Mouse (Mus musculus) frontal cortex, postnatal 10 days (tissue): Measurements from ENCODE around the gene Gm49388.

Experiments
- DNase-seq, 2 experiments: peaks; one replicate each; pipeline ENCODE4 v3.0.0; 2022; ENCODE audit warnings: low spot score in 2 of 2, mixed read lengths in 1 of 2

Gene Gm49388

DNA sequence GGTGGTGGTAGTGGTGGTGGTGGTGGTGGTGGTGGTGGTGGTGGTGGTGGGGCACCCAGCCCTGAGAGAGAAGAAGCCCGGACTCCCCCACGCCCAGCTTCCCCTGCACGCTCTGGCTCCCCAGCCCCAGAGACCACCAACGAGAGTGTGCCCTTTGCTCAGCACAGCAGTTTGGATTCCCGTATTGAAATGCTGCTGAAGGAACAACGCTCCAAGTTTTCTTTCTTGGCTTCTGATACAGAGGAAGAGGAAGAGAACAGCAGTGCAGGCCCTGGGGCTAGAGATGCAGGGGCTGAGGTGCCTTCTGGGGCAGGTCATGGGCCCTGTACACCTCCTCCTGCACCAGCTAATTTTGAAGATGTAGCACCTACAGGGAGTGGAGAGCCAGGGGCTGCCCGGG, at the start of gene Gm49388:
Gene Gm49388, plus strand, starts transcription at position 301 of the 400 bp plus-strand sequence.
- no peak for DNase-seq

- DNase-seq, result peak in 1 of 2 experiments; percentile 74
These were observed 40.9 kb upstream of the Gm49388 start, which contains the start of gene Fbxl19 for GRCm38 (mm10) chr7:127744366-127745045. Fbxl19 (plus strand) TSS chr7:127744543.

- peak; percentile 92 to 95 for DNase-seq
These were observed 40.2 kb upstream of the Gm49388 start for GRCm38 (mm10) chr7:127745251-127745651.

GRCm38 (mm10) chr7:127745652-127746493, 39.5 kb upstream of the Gm49388 start:
- DNase-seq, result peak; percentile 96 to 98

- peak in 1 of 2 experiments; percentile 50 for DNase-seq
These were observed 38.6 kb upstream of the Gm49388 start for GRCm38 (mm10) chr7:127746494-127747491.

DNA sequence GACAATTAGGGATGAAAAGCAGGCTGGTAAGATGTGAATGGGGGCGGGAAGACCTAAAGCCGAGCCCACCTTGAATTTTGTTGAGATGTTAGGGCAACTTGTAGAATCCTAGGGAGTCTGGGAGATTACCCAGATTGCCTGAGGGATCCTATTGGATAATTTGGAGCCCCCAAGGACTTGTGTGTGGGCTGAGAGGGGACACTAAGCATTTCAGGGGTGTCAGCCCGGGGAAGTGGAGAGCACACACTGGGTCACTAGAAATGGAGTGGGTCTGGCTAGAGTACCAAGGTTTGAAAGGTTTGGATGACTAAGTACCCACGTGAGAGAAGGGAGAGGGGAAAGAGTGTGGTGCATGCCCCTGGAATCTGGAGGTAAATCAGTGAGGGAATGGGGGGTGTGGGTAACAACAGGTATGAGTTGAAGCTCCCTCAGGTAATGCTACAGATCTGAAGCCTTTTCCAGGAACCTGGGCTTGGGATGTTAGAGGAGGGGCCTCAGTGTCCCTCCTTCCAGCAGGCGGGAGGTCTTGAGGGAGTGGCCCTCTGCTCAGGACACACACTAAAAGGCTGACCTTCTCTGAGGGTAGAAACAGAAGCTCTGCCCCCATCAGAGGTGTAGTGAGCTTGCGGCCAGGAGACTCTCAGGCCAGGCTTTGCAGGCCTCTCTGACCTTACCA, 37.7 kb upstream of the Gm49388 start:
- no peak for DNase-seq

DNA sequence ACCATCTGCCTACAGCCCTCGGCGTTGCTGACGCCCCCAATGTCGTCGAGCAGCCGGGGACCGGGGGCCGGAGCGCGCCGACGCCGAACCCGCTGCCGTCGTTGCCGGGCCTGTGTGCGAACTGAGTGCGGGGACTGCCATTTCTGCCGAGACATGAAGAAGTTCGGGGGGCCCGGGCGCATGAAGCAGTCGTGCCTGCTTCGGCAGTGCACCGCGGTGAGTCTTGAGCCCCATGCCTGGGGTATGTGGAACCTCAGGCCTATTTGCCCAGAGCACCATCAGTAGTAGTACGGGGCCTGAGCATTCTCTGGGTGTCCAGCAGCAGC, 37.2 kb upstream of the Gm49388 start:
- DNase-seq, result no peak

- DNase-seq, result peak in 1 of 2 experiments; percentile 32
These were observed 35.0 kb upstream of the Gm49388 start for GRCm38 (mm10) chr7:127750131-127751127.

- DNase-seq, result no peak
These were observed 33.8 kb upstream of the Gm49388 start for GRCm38 (mm10) chr7:127751619-127752018.

GRCm38 (mm10) chr7:127752069-127752468, 33.3 kb upstream of the Gm49388 start:
- no peak for DNase-seq

- DNase-seq, result no peak
These were observed 32.2 kb upstream of the Gm49388 start for GRCm38 (mm10) chr7:127753158-127753557.

DNA sequence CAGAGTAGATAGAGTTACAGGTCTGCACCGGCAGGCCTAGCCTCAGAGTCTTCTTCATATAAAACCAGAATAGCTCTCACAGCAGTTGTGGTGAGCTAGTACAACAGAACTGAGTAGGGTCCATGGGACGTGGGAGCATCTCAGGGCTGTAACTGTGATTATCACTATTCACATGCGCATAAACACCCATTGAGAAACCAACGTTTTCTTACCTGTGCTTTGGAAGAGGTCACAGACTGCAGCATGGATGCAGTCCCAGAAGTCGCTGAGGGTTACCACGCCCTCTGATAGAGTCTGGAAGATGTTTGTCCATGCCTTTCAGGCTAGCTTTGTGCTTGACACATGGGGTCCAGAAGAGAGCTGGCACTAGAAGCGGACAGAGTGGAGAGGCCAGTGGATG, 31.7 kb upstream of the Gm49388 start:
- DNase-seq, result no peak

DNA sequence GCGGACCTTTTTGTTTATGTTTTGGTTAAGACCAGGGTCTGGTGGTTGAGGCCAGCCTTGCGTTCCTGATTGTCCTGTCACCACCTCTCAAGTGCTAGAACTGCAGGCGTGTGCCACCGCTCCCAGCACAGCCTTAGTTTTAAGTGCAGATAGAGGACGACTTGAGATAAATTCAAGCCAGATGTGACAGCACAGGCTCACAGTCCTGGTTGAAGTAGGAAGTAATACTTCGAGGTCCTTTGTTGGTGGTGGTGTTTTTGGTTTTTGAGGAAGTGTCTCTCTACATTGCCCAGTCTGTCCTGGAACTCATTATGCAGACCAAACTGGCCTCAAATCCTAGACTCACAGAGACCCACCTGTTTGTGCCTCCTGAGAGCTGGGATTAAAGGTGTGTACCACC, 25.7 kb upstream of the Gm49388 start:
- DNase-seq, result no peak

- no peak for DNase-seq
These were observed 24.9 kb upstream of the Gm49388 start for GRCm38 (mm10) chr7:127760478-127760877.

DNA sequence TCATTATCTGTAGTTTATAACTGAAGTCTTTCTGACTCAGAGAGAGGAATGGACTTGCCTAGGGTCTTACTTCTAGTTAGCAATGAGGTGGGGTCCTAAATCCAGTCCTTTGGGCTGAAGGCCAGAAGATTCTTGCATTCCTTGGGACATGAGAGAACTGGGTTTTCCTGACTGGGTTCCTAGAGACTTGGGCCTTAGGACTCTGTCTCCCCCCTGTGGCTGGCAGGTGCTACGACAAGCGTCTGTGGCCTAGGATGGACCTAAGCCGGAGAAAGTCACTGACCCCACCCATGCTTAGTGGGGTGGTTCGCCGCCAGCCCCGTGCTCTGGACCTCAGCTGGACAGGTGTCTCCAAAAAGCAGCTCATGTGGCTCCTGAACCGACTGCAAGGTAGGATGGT, 24.4 kb upstream of the Gm49388 start:
- DNase-seq, result peak in 1 of 2 experiments; percentile 57

GRCm38 (mm10) chr7:127763642-127764041, 21.8 kb upstream of the Gm49388 start:
- DNase-seq, result no peak

DNA sequence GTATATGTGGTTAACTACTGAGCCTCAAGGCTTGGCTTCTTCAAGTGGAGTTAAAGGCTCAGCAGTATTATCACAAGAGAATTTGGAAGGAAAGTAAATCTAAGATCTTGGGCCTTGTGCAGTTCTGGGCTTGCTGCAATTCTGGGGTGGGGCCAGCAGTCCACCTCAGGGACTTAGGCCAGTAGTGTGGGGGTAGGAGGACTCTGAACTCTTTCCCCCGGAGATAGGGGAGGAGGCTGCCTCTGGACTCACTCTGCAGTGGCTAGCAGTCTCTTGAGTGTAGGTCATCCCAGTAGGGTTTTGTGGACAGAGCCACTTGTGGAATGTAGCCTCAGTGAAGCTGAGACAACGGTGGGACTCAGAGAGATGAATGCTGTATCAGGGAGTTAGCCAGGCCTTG, 19.7 kb upstream of the Gm49388 start:
- no peak for DNase-seq

- DNase-seq, result no peak
These were observed 18.4 kb upstream of the Gm49388 start for GRCm38 (mm10) chr7:127766851-127767609.

DNA sequence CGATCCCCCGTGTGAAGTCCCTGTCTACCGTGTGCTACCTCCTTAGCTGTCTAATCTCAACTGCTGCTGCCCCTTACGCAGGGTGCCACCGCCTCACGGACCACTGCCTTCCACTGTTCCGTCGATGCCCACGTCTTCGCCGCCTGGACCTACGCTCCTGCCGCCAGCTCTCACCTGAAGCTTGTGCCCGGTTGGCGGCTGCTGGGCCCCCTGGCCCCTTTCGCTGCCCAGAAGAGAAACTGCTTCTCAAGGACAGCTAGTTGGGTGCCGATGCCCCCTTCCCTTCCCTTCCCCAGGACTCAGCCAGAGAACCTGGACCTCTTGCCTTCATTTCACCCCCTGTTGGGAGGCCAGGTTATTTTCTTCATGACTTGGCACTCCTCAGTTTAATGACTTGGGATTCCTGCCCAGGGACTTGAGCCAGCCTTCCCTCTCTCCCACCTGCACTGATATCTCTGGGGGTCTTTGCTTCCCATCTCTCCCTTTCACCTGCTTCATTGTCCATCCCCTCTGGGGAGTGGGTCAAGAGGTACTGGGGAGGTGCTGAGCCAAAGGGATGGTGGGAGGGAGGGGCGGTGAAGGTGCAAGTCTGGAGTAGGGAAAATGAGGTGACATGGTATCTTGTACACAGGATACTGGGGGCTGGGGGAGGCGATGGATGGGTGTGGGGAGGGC, 17.6 kb upstream of the Gm49388 start:
- DNase-seq, result no peak
